Mouse (Mus musculus) lung, postnatal 0 days (tissue): ENCODE measurements around the gene Efcab9.

Experiments
- CTCF ChIP-seq: IDR thresholded peaks from 2 replicates; pipeline ENCODE4 v1.5.1; 2016; ENCODE audit warnings: antibody characterized with exemption, mild to moderate bottlenecking
- EP300 ChIP-seq: IDR thresholded peaks from 2 replicates; pipeline ENCODE4 v1.6.1; 2016; ENCODE audit warnings: antibody characterized with exemption, mild to moderate bottlenecking, control low read depth

- TF ChIP-seq CTCF (no peak), EP300 (no peak)
These were observed 18.2 kb upstream of the Efcab9 start for GRCm38 (mm10) chr11:32550102-32550501.
